Mouse (Mus musculus) left cerebral cortex, adult 11 months (tissue): ENCODE measurements around the gene Gm2115.
A peak's percentile ranks its signal among the peaks of the same experiment; 100 is the strongest.

Source experiments
- DNase-seq: peaks from one replicate; pipeline ENCODE4 v3.0.0; 2022; ENCODE audit warnings: low spot score

Gene Gm2115

GRCm38 (mm10) chr7:84586360-84587100, 57.8 kb downstream of the Gm2115 start:
- DNase-seq = no peak

- no peak for DNase-seq
These were observed 58.5 kb downstream of the Gm2115 start for GRCm38 (mm10) chr7:84587101-84587783.

GRCm38 (mm10) chr7:84590622-84591021, 61.9 kb downstream of the Gm2115 start:
- no peak for DNase-seq

- no peak for DNase-seq
These were observed 62.6 kb downstream of the Gm2115 start for GRCm38 (mm10) chr7:84591347-84591746.

GRCm38 (mm10) chr7:84594087-84594916, 65.5 kb downstream of the Gm2115 start:
- no peak for DNase-seq

- DNase-seq = no peak
These were observed 66.2 kb downstream of the Gm2115 start for GRCm38 (mm10) chr7:84594917-84595303.

- DNase-seq = no peak
These were observed 67.2 kb downstream of the Gm2115 start for GRCm38 (mm10) chr7:84596002-84596401.

GRCm38 (mm10) chr7:84596633-84597032, 67.9 kb downstream of the Gm2115 start:
- no peak for DNase-seq

GRCm38 (mm10) chr7:84600631-84601030, 71.9 kb downstream of the Gm2115 start:
- no peak for DNase-seq

- DNase-seq = no peak
These were observed 72.6 kb downstream of the Gm2115 start for GRCm38 (mm10) chr7:84601331-84601730.

- no peak for DNase-seq
These were observed 75.7 kb downstream of the Gm2115 start for GRCm38 (mm10) chr7:84604501-84604900.

GRCm38 (mm10) chr7:84605033-84605687, 76.4 kb downstream of the Gm2115 start:
- DNase-seq = no peak

GRCm38 (mm10) chr7:84605704-84606292, 77.0 kb downstream of the Gm2115 start:
- DNase-seq = peak; percentile 66

- peak; percentile 22 for DNase-seq
These were observed 77.6 kb downstream of the Gm2115 start, which contains the start of gene Fah for GRCm38 (mm10) chr7:84606293-84606749. TSS of gene Fah (minus strand) at chr7:84606722.

GRCm38 (mm10) chr7:84611609-84612008, 82.9 kb downstream of the Gm2115 start:
- DNase-seq = no peak

GRCm38 (mm10) chr7:84612445-84612844, 83.7 kb downstream of the Gm2115 start:
- DNase-seq = no peak

- no peak for DNase-seq
These were observed 90.2 kb downstream of the Gm2115 start for GRCm38 (mm10) chr7:84618951-84619350.

GRCm38 (mm10) chr7:84620956-84621355, 92.2 kb downstream of the Gm2115 start:
- DNase-seq = no peak

- DNase-seq = no peak
These were observed 95.0 kb downstream of the Gm2115 start for GRCm38 (mm10) chr7:84623718-84624117.

GRCm38 (mm10) chr7:84631878-84632277, 103.1 kb downstream of the Gm2115 start:
- DNase-seq = no peak
